Mouse (Mus musculus) ES-E14 (cell line): Measurements from ENCODE around the gene Lce1m. TPM values are rescaled to one million over a fixed set of nuclear protein-coding genes. Genes with fewer than 3 reads are reported as not detected.

Experiments
- DNase-seq: peaks from one replicate; pipeline ENCODE4 v3.0.0-alpha.2; 2013; ENCODE audit warnings: low read depth, low spot score
- H3K27ac ChIP-seq: 2 replicates; pipeline ENCODE4 v1.5.1; 2012; ENCODE audit warnings: low read depth, mild to moderate bottlenecking, low read length, moderate library complexity, mixed read lengths; ENCODE audit not compliant: poor library complexity, insufficient read depth, severe bottlenecking
- H3K36me3 ChIP-seq: 2 replicates; pipeline ENCODE4 v1.6.1; 2012; ENCODE audit warnings: mild to moderate bottlenecking, low read length, moderate library complexity, mixed read lengths; ENCODE audit not compliant: control insufficient read depth, poor library complexity, insufficient read depth, severe bottlenecking
- H3K4me1 ChIP-seq, 2 experiments: fragments of 150-350 bp in 1 of 2; sonication (generic) in 1 of 2; 2 replicates each; pipeline ENCODE4 v1.6.1; 2012; ENCODE audit warnings: low read length in 2 of 2, mild to moderate bottlenecking in 1 of 2, mixed read lengths in 1 of 2; ENCODE audit not compliant: control insufficient read depth in 2 of 2, insufficient read depth in 2 of 2, poor library complexity in 1 of 2
- H3K4me3 ChIP-seq, 2 experiments: fragments of 150-350 bp in 1 of 2; sonication (generic) in 1 of 2; 2 replicates each; pipeline ENCODE4 v1.5.1; 2012; ENCODE audit warnings: low read length in 2 of 2, low read depth in 1 of 2, mild to moderate bottlenecking in 1 of 2, mixed read lengths in 1 of 2; ENCODE audit not compliant: insufficient read depth in 1 of 2, poor library complexity in 1 of 2, severe bottlenecking in 1 of 2
- H3K9ac ChIP-seq: 2 replicates; pipeline ENCODE4 v1.6.1; 2012; ENCODE audit warnings: low read depth, mild to moderate bottlenecking, low read length, mixed read lengths; ENCODE audit not compliant: poor library complexity, insufficient read depth, severe bottlenecking
- H3K9me3 ChIP-seq: fragments of 150-350 bp; sonication (generic); 2 replicates; pipeline ENCODE4 v1.6.1; 2012; ENCODE audit warnings: low read depth, mild to moderate bottlenecking, low read length; ENCODE audit not compliant: control insufficient read depth, insufficient read depth
- CHD2 ChIP-seq: IDR thresholded peaks from 2 replicates; pipeline ENCODE4 v1.6.1; 2014; ENCODE audit warnings: mild to moderate bottlenecking, low read depth, low read length, inconsistent platforms
- HCFC1 ChIP-seq: IDR thresholded peaks from 2 replicates; pipeline ENCODE4 v1.6.1; 2012; ENCODE audit warnings: low read length, inconsistent platforms, borderline replicate concordance; ENCODE audit not compliant: insufficient read depth
- MAFK ChIP-seq: IDR thresholded peaks from 2 replicates; pipeline ENCODE4 v1.6.1; 2014; ENCODE audit warnings: mild to moderate bottlenecking, low read depth, low read length, inconsistent platforms; ENCODE audit not compliant: insufficient read depth
- ZC3H11A ChIP-seq: IDR thresholded peaks from 2 replicates; pipeline ENCODE4 v1.6.1; 2012; ENCODE audit warnings: low read depth, mild to moderate bottlenecking, inconsistent platforms, low read length, borderline replicate concordance
- ZNF384 ChIP-seq: IDR thresholded peaks from 2 replicates; pipeline ENCODE4 v1.6.1; 2012; ENCODE audit warnings: low read depth, low read length, inconsistent platforms
- in situ Hi-C, 2 experiments: fragments of 600-800 bp; cut with MboI; formaldehyde crosslinking; loops; one replicate each; pipeline ENCODE4 v1.15.1; 2025; ENCODE audit warnings: low sequenced_read_pairs in 2 of 2, inconsistent platforms in 1 of 2; ENCODE audit not compliant: unreplicated experiment in 2 of 2
- total RNA-seq: library from RNA; depleted of rRNA; stranded (reverse); fragments of 300-350 nt; gene quantifications from 2 replicates; pipeline ENCODE4 v1.2.3, GENCODE M21; 2012

Gene Lce1m
- total RNA-seq, 1 experiment: not detected

- no peak overlapping the region for H3K27ac ChIP-seq
- DNase-seq: no peak
- no peak overlapping the region for H3K9ac ChIP-seq
- in situ Hi-C loops: loop anchor here in 1 of 2 experiments (25.0 kb wide), 1 partner anchor 119 kb away; no protein-coding TSS in a partner anchor
- no peaks in the 10 kb centered on the region for H3K4me1 ChIP-seq
- no peaks in the 10 kb centered on the region for H3K36me3 ChIP-seq
- H3K4me3 ChIP-seq: no peak overlapping the region
- no peaks in the 10 kb centered on the region for H3K9me3 ChIP-seq
- TF ChIP-seq ZNF384: no peak
- TF ChIP-seq MAFK: no peak
- TF ChIP-seq ZC3H11A: peak; percentile 75
- no peak for TF ChIP-seq HCFC1
- TF ChIP-seq CHD2: no peak
These were observed 12.6 kb upstream of the Lce1m start for GRCm38 (mm10) chr3:93031450-93031849.

GRCm38 (mm10) chr3:93025486-93025885 lies 6.6 kb upstream of the Lce1m start:
- in situ Hi-C loops: loop anchor here (5.0 to 25.0 kb wide), 2 partner anchors 113 kb away; no protein-coding TSS in a partner anchor

GRCm38 (mm10) chr3:93023411-93024184 lies 4.7 kb upstream of the Lce1m start:
- Histone ChIP-seq H3K27ac (no peak overlapping the region), H3K9ac (no peak overlapping the region), H3K36me3 (no peaks in the 10 kb centered on the region), H3K4me1 (no peaks in the 10 kb centered on the region), H3K4me3 (no peak overlapping the region), H3K9me3 (no peaks in the 10 kb centered on the region)
- TF ChIP-seq ZC3H11A: no peak
- in situ Hi-C loops: no loop called here
- no peak for DNase-seq

More at GRCm38 (mm10) chr3:93025486-93025885, 6.6 kb upstream of the Lce1m start:
- TF ChIP-seq MAFK (no peak), HCFC1 (no peak), CHD2 (no peak)
- Histone ChIP-seq H3K9me3 (no peaks in the 10 kb centered on the region), H3K36me3 (no peaks in the 10 kb centered on the region), H3K27ac (no peak overlapping the region), H3K4me1 (no peaks in the 10 kb centered on the region), H3K4me3 (no peak overlapping the region), H3K9ac (no peak overlapping the region)
- no peak for DNase-seq

GRCm38 (mm10) chr3:93021171-93021570 lies 2.3 kb upstream of the Lce1m start:
- no peak for TF ChIP-seq ZNF384
- TF ChIP-seq ZC3H11A: no peak
- TF ChIP-seq HCFC1: no peak
- no peak for TF ChIP-seq MAFK
- TF ChIP-seq CHD2: no peak
- Histone ChIP-seq H3K27ac (no peak overlapping the region), H3K4me3 (no peak overlapping the region), H3K36me3 (no peaks in the 10 kb centered on the region), H3K4me1 (no peaks in the 10 kb centered on the region), H3K9me3 (no peaks in the 10 kb centered on the region), H3K9ac (no peak overlapping the region)
- in situ Hi-C loops: no loop called here
- no peak for DNase-seq
